Mouse (Mus musculus): ENCODE measurements around the gene Adh7.

Adh7 gene

GRCm38 (mm10) chr3:138217631-138218264, at the start of gene Adh7:
Adh7 (plus strand) TSS chr3:138217760.
- no peak for DNase-seq

GRCm38 (mm10) chr3:138173291-138173690, 44.3 kb upstream of the Adh7 start:
- DNase-seq, result no peak

GRCm38 (mm10) chr3:138175551-138175950, 42.0 kb upstream of the Adh7 start:
- no peak for DNase-seq

- no peak for DNase-seq
Measured at GRCm38 (mm10) chr3:138182019-138182418, 35.5 kb upstream of the Adh7 start.

GRCm38 (mm10) chr3:138183371-138183770, 34.2 kb upstream of the Adh7 start:
- no peak for DNase-seq

GRCm38 (mm10) chr3:138185290-138185689, 32.3 kb upstream of the Adh7 start:
- no peak for DNase-seq

GRCm38 (mm10) chr3:138185995-138186930, 31.3 kb upstream of the Adh7 start:
- no peak for DNase-seq

- DNase-seq, result no peak
Measured at GRCm38 (mm10) chr3:138192260-138192659, 25.3 kb upstream of the Adh7 start.

- no peak for DNase-seq
Measured at GRCm38 (mm10) chr3:138193683-138194302, 23.8 kb upstream of the Adh7 start, which contains the start of gene 4930579F01Rik. 4930579F01Rik (minus strand) TSS chr3:138193825.

- DNase-seq, result no peak
Measured at GRCm38 (mm10) chr3:138197093-138197492, 20.5 kb upstream of the Adh7 start.

GRCm38 (mm10) chr3:138197556-138197955, 20.0 kb upstream of the Adh7 start:
- DNase-seq, result no peak

- DNase-seq, result peak; percentile 72 to 80
Measured at GRCm38 (mm10) chr3:138197973-138198721, 19.4 kb upstream of the Adh7 start.

- DNase-seq, result no peak
Measured at GRCm38 (mm10) chr3:138198722-138199068, 18.9 kb upstream of the Adh7 start.

GRCm38 (mm10) chr3:138208821-138209220, 8.7 kb upstream of the Adh7 start:
- DNase-seq, result no peak

GRCm38 (mm10) chr3:138210432-138211075, 7.0 kb upstream of the Adh7 start:
- DNase-seq, result no peak

GRCm38 (mm10) chr3:138212431-138212951, 5.1 kb upstream of the Adh7 start:
- DNase-seq, result no peak

GRCm38 (mm10) chr3:138215395-138215989, 2.1 kb upstream of the Adh7 start:
- no peak for DNase-seq

GRCm38 (mm10) chr3:138216091-138216490, 1.5 kb upstream of the Adh7 start:
- DNase-seq, result peak; percentile 30 to 45

- DNase-seq, result no peak
Measured at GRCm38 (mm10) chr3:138221116-138221515, 3.6 kb downstream of the Adh7 start.

GRCm38 (mm10) chr3:138222511-138222910, 5.0 kb downstream of the Adh7 start:
- no peak for DNase-seq

- DNase-seq, result peak; percentile 31 to 76
Measured at GRCm38 (mm10) chr3:138222952-138223351, 5.4 kb downstream of the Adh7 start.

All from lung, adult 18-20 months (tissue).